Mouse (Mus musculus) thymus, postnatal 14 days (tissue): ENCODE results near the gene Sgcg.
A peak's percentile ranks its signal among the peaks of the same experiment; 100 is the strongest.

ENCODE experiments used
- DNase-seq: peaks from one replicate; pipeline ENCODE4 v3.0.0; 2021

Gene Sgcg

GRCm38 (mm10) chr14:61258352-61258751, at the start of gene Sgcg:
Sgcg (minus strand) TSS chr14:61258490.
- DNase-seq = no peak

DNA sequence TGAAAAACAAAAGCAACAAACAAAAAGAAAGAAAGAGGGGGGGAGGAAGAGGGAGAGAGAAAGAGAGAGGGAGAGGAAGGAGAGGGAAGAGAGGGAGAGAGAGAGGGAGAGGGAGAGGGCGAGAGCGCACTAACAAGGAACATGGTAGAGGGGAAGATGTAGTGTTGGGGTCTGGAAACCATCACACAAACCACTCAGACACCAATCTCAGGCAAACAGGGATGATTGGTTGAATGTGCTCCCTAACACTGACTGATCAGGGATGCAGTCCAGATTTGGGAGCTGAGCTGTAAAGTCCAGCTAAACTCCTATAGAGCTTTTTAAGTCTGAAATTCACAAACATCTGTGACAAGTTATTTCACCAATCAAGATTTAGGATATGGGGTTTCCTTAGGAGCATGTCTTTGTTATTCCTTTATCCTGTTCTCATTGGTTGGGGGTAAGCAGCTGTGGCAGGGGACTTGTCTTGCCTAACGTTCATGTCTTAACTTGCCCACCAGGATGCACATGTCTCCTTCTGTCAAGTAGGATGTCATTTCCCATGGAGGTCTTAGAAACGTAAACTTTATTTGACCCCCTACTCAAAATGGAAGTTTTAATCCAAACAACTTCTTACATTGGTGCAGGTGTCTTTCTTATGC, 45.8 kb upstream of the Sgcg start:
- DNase-seq = no peak

DNA sequence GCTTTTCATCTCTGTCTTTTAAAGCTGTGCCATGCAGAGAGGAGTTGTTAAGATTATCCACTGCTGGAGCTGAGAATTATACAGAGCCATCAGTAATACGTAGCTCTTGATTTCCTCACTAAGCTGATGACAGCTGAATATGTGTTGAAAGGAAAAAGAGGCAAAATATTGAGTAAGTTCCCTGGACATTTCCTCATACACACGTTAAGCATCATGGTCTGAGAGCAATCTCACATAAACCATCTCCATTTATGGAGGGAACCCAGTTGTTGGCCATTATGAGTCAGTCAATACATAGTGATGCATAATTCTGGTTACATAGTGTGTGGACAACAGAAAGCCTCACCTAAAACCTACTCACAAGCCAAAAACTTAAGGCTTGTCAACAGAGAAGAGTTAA, 44.1 kb upstream of the Sgcg start:
- no peak for DNase-seq

DNA sequence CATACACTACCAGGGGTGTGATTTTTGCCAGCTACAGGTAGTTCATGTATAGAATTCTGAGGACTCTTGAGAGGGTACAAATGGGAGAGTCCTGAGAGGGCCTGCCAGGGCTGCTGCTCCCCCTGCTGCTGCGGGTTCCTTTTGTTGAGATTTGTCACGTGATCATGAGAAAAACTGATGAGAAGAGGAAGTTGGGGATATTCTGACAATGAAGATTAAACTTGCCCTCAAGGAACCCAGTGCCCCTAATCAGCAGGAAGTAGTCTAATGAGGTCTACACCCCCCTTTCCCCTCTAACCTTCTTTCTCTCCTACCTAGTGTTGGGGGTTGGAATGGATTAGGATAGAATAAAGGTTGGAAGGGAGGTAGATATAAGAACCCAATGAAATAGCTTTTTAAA, 43.0 kb upstream of the Sgcg start:
- DNase-seq = no peak

- DNase-seq = no peak
Measured at GRCm38 (mm10) chr14:61299810-61300209, 41.5 kb upstream of the Sgcg start.

DNA sequence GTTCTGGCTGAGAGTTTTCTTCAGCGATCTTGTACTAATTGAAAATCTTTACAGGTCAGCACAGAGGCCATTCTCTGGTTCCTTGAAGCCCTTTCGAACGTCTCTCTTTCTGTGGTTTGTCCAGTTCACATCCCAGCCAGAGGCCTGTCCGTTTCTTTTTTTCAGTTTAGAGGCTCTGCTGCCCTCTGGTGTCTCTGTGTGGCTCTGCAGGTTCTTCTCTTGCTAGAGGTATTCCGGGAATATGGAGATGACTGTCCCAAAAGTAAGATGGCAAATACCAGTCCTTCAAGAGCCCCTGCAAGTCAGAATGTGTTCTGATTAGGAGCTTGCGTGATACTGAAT, 36.4 kb upstream of the Sgcg start:
- DNase-seq = peak; percentile 58

- DNase-seq = peak; percentile 79
Measured at GRCm38 (mm10) chr14:61293884-61294737, 35.8 kb upstream of the Sgcg start.

- DNase-seq = no peak
Measured at GRCm38 (mm10) chr14:61290664-61291063, 32.4 kb upstream of the Sgcg start.

GRCm38 (mm10) chr14:61288606-61289286, 30.5 kb upstream of the Sgcg start:
- no peak for DNase-seq

GRCm38 (mm10) chr14:61278676-61279300, 20.5 kb upstream of the Sgcg start:
- DNase-seq = no peak

- DNase-seq = peak; percentile 66
Measured at GRCm38 (mm10) chr14:61277285-61277684, 19.0 kb upstream of the Sgcg start.

- DNase-seq = no peak
Measured at GRCm38 (mm10) chr14:61274414-61275198, 16.3 kb upstream of the Sgcg start.

GRCm38 (mm10) chr14:61267908-61268475, 9.7 kb upstream of the Sgcg start:
- no peak for DNase-seq

GRCm38 (mm10) chr14:61259084-61259483, 794 bp upstream of the Sgcg start:
- DNase-seq = no peak

DNA sequence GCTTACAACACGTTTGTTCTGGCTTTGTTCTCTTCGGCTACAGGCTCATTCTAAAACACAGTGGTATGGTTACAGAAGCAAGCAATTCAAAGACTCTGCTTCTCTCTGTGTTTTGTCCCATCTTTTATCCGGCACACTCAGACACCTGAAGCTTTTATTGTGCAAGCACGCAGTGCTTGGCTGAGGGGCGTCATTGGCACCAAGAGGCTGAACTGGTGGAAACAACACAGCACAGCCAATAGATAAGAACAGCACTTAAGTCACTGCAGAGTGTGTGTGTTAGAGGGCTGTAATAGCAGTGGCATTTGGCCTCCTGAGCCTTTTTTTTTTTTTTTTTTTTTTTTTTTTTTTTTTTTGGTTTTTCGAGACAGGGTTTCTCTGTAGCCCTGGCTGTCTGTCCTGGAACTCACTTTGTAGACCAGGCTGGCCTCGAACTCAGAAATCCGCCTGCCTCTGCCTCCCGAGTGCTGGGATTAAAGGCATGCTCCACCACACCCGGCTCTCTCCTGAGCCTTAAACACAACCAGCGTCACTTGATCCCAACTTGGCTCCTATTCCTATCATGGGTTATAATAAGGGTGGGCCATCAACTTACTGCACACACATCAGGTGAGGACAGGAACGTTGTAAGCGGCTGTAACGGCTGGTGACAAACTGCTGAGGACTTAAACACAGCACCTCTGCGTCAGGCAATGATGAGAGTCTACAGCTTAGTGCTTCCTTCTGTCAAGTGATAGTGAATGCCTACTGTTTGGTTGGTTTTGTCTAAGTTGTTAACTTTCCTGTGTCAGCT, 5.5 kb downstream of the Sgcg start:
- no peak for DNase-seq

- no peak for DNase-seq
Measured at GRCm38 (mm10) chr14:61246444-61246843, 11.8 kb downstream of the Sgcg start.

GRCm38 (mm10) chr14:61242611-61243010, 15.7 kb downstream of the Sgcg start:
- peak; percentile 52 for DNase-seq

- no peak for DNase-seq
Measured at GRCm38 (mm10) chr14:61238751-61239150, 19.5 kb downstream of the Sgcg start.

- no peak for DNase-seq
Measured at GRCm38 (mm10) chr14:61237101-61237654, 21.1 kb downstream of the Sgcg start.

- DNase-seq = no peak
Measured at GRCm38 (mm10) chr14:61235846-61236474, 22.3 kb downstream of the Sgcg start.
